Mouse (Mus musculus): ENCODE results near the gene Lrp1.

DNA sequence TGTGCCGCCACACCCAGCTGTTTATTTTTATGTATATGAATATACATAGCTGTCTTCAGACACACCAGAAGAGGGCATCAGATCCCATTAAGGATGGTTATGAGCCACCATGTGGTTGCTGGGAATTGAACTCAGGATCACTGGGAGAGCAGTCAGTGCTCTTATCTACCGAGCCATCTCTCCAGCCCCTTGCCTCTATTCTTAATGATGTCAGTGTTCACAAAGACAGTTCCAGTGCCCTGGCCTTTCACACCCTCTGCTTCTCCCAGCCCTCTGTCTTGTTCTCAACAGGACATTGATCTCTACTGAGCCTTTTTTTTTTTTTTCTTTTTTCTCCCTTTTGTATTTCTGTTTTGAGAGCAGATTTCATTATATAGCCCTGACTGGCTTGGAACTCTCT is 35.4 kb downstream of the Lrp1 start:
- TF ChIP-seq POLR2A (IDR thresholded peaks at IDR 0.05; ENCODE audit: low read depth, low read length), result no peak
- no peak for TF ChIP-seq CTCF (conservative IDR thresholded peaks at IDR 0.05; ENCODE audit: insufficient read depth, insufficient read length, low read depth, low read length)

Measured in kidney, adult 2 months (tissue).